ENCODE assay signal across 8 mouse cellular contexts in genomic region chr3:154816801-154817625, GRCm38 (mm10).
DNase-seq lines count a peak whose midpoint lies in the region; ATAC-seq and TF ChIP-seq lines count a peak whose summit lies in the region.

No protein-coding gene starts in this region.

- ATAC-seq in intestine, postnatal 0 days: peak; percentile 73; the same call in 1 of the 2 replicates
- ATAC-seq in midbrain, embryonic 11.5 days (ENCODE audit: low FRiP score): peak; percentile 77
- ATAC-seq in erythroblast, adult 5-6 weeks (replicated peaks; ENCODE audit: low FRiP score, poor library complexity, severe bottlenecking): no peak

- H3K9ac ChIP-seq in intestine, postnatal 0 days (ENCODE audit: low read depth, low read length): no peak overlapping the region
- H3K9ac ChIP-seq in midbrain, embryonic 11.5 days (ENCODE audit: low read length): peak overlapping the region; percentile 10; the same call in 1 of the 2 replicates

- H3K4me3 ChIP-seq in intestine, postnatal 0 days (ENCODE audit: low read depth, low read length): no peak overlapping the region
- 0 out of 2 replicates have a peak overlapping the region, but pooled peaks have one; percentile 1 for H3K4me3 ChIP-seq in midbrain, embryonic 11.5 days (ENCODE audit: low read depth, low read length)

- no peaks in the 10 kb centered on the region for H3K27me3 ChIP-seq in intestine, postnatal 0 days (replicated peaks; ENCODE audit: control insufficient read depth, insufficient read depth, low read length)
- H3K27me3 ChIP-seq in midbrain, embryonic 11.5 days (ENCODE audit: control insufficient read depth, insufficient read depth, low read length): no peaks in the 10 kb centered on the region

- no peak for TF ChIP-seq CTCF in intestine, postnatal 0 days (IDR thresholded peaks at IDR 0.05; ENCODE audit: low read depth)

- H3K27ac ChIP-seq in intestine, postnatal 0 days (ENCODE audit: low read depth, low read length): no peak overlapping the region
- H3K27ac ChIP-seq in midbrain, embryonic 11.5 days (ENCODE audit: low read depth, low read length): no peak overlapping the region

- H3K4me1 ChIP-seq in intestine, postnatal 0 days (replicated peaks; ENCODE audit: control insufficient read depth, insufficient read depth, low read length): no peaks in the 10 kb centered on the region
- H3K4me1 ChIP-seq in midbrain, embryonic 11.5 days (ENCODE audit: control insufficient read depth, insufficient read depth, low read length): peaks cover 6% of the 10 kb centered on the region; the same call in 1 of the 2 replicates

- H3K4me2 ChIP-seq in intestine, postnatal 0 days (replicated peaks; ENCODE audit: low read depth): no peak overlapping the region
- peak overlapping the region; percentile 28 for H3K4me2 ChIP-seq in midbrain, embryonic 11.5 days

- peak; percentile 51 for DNase-seq in embryo, embryonic 10.5 days (ENCODE audit: low spot score)
- DNase-seq in embryo, embryonic 10 days (ENCODE audit: low spot score): no peak
- DNase-seq in heart, adult 18-20 months: peak; percentile 49 to 55
- DNase-seq in midbrain, embryonic 11.5 days (ENCODE audit: low spot score, missing footprints): no peak
- no peak for DNase-seq in gastrocnemius, adult 18-20 months (ENCODE audit: low spot score)
- DNase-seq in natural killer cell, adult 2 months (ENCODE audit: low spot score in 2 of 2): no peak

- H3K36me3 ChIP-seq in intestine, postnatal 0 days (ENCODE audit: control insufficient read depth, insufficient read depth): no peaks in the 10 kb centered on the region
- H3K36me3 ChIP-seq in midbrain, embryonic 11.5 days (ENCODE audit: control insufficient read depth, insufficient read depth, low read length): no peaks in the 10 kb centered on the region

- H3K9me3 ChIP-seq in intestine, postnatal 0 days (ENCODE audit: control insufficient read depth): no peaks in the 10 kb centered on the region
- no peaks in the 10 kb centered on the region for H3K9me3 ChIP-seq in midbrain, embryonic 11.5 days (ENCODE audit: control insufficient read depth, low read length)

- 46% methylated on average over 19 of the region's 19 CpGs for WGBS in intestine, postnatal 0 days
- 32% methylated on average over 19 of the region's 19 CpGs for WGBS in midbrain, embryonic 11.5 days

Comparison
In these comparisons a context has a peak if more than half of its experiments do, and no peak if none do; other contexts are left out.
1. DNase-seq: peak in embryo, embryonic 10.5 days (single experiment) and heart, adult 18-20 months (2 of 2); none in embryo, embryonic 10 days (single experiment), midbrain, embryonic 11.5 days (single experiment), gastrocnemius, adult 18-20 months (single experiment) and natural killer cell, adult 2 months (0 of 2).